10 mouse cellular contexts compared by ENCODE assay signal in the genomic region with DNA sequence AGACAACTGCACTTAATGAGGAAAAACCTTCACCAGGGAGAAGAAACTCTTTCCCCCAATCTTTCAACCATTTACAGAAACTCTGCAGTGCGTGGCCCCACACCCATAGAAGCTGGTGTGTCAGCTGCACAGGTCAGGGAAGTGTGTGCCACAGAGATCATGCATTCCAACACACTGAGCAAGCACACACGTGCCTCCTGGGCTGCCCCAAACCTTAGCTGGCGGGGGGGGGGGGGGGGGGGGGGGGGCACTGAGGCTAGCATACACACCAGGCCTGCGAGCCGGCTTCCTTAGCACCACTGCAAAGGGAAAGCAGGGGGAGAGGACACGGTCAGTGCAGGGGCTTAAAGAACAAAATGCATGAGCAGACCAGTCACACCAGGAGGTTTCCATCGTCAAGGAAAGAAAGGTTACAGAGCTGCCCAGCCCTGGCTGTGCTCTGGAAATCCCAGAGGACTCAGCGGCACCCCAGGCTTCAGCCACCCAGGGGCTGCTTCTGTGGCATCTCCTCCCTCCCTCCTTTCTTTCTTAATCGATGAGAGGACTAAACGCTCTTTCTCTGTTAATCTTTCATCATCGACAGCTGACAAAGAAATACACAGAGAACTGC. TPM values are rescaled to one million over a fixed set of nuclear protein-coding genes. Genes with fewer than 3 reads are reported as not detected.
DNase-seq lines count a peak whose midpoint lies in the region; ATAC-seq and TF ChIP-seq lines count a peak whose summit lies in the region.
"Had no signal": no experiment of that assay in that cellular context is flagged by ENCODE, and none has a peak within 500 bp of the region (broad histone marks: within the 10 kb centered on the region; RNA-seq: fewer than 3 reads in every experiment).

No protein-coding gene starts in this region.

- DNase-seq in limb, embryonic 10.5 days (ENCODE audit: low spot score), result no peak
- peak; percentile 29 for DNase-seq in heart, postnatal 4 days
- no peak for DNase-seq in midbrain, postnatal 0 days (ENCODE audit: low spot score)
- DNase-seq in gastrocnemius, postnatal 14 days, result no peak
- DNase-seq in spleen, postnatal 10 days (ENCODE audit: low spot score in 2 of 2), result no peak
- no peak for DNase-seq in cerebellum, postnatal 25 days
- DNase-seq: cerebellum, adult 9-11 months; thymus, postnatal 36 days had no signal

- no peak overlapping the region for H3K4me3 ChIP-seq in limb, embryonic 12.5 days (replicated peaks)
- H3K4me3 ChIP-seq in limb, embryonic 10.5 days, result no peak overlapping the region
- no peak overlapping the region for H3K4me3 ChIP-seq in embryonic facial prominence, embryonic 12.5 days
- H3K4me3 ChIP-seq in midbrain, postnatal 0 days (ENCODE audit: low read depth, low read length), result no peak overlapping the region

- ATAC-seq in limb, embryonic 12.5 days (ENCODE audit: insufficient number of reproducible peaks, insufficient read depth, low FRiP score, low TSS enrichment, low read depth), result no peak
- peak; percentile 35; the same call in 1 of the 2 replicates for ATAC-seq in embryonic facial prominence, embryonic 12.5 days (ENCODE audit: insufficient number of reproducible peaks, insufficient read depth, low FRiP score, low TSS enrichment)
- ATAC-seq in midbrain, postnatal 0 days (ENCODE audit: low FRiP score), result no peak

- no peak for TF ChIP-seq CTCF in midbrain, postnatal 0 days (IDR thresholded peaks at IDR 0.05)

- WGBS in limb, embryonic 12.5 days, result 37% methylated on average over 8 of the region's 11 CpGs
- 47% methylated on average over 8 of the region's 11 CpGs for WGBS in limb, embryonic 10.5 days
- WGBS in embryonic facial prominence, embryonic 12.5 days, result 23% methylated on average over 10 of the region's 11 CpGs
- 18% methylated on average over 9 of the region's 11 CpGs for WGBS in midbrain, postnatal 0 days

- 0 out of 2 replicates have a peak overlapping the region, but pooled peaks have one; percentile 7 for H3K27ac ChIP-seq in limb, embryonic 12.5 days
- H3K27ac ChIP-seq in limb, embryonic 10.5 days, result no peak overlapping the region
- H3K27ac ChIP-seq in embryonic facial prominence, embryonic 12.5 days, result 0 out of 2 replicates have a peak overlapping the region, but pooled peaks have one; percentile 23
- H3K27ac ChIP-seq in midbrain, postnatal 0 days (ENCODE audit: low read depth, low read length), result no peak overlapping the region

- H3K4me1 ChIP-seq in limb, embryonic 12.5 days (replicated peaks), result peaks cover 44% of the 10 kb centered on the region
- peaks cover 37% of the 10 kb centered on the region for H3K4me1 ChIP-seq in limb, embryonic 10.5 days
- H3K4me1 ChIP-seq in embryonic facial prominence, embryonic 12.5 days, result peaks cover 42% of the 10 kb centered on the region
- H3K4me1 ChIP-seq in midbrain, postnatal 0 days (ENCODE audit: insufficient read depth, low read length), result no peaks in the 10 kb centered on the region

- peaks cover 4% of the 10 kb centered on the region; the same call in 1 of the 2 replicates for H3K36me3 ChIP-seq in limb, embryonic 12.5 days
- H3K36me3 ChIP-seq in limb, embryonic 10.5 days, result peaks cover 26% of the 10 kb centered on the region
- H3K36me3 ChIP-seq in embryonic facial prominence, embryonic 12.5 days, result 0 out of 2 replicates have a peak, but pooled peaks cover 3% of the 10 kb centered on the region
- no peaks in the 10 kb centered on the region for H3K36me3 ChIP-seq in midbrain, postnatal 0 days (ENCODE audit: insufficient read depth, low read length)

- H3K27me3 ChIP-seq in limb, embryonic 12.5 days, result no peaks in the 10 kb centered on the region
- no peaks in the 10 kb centered on the region for H3K27me3 ChIP-seq in limb, embryonic 10.5 days (ENCODE audit: low read depth, poor library complexity, severe bottlenecking)
- H3K27me3 ChIP-seq in embryonic facial prominence, embryonic 12.5 days, result no peaks in the 10 kb centered on the region
- no peaks in the 10 kb centered on the region for H3K27me3 ChIP-seq in midbrain, postnatal 0 days (ENCODE audit: insufficient read depth, low read length)

- H3K9me3 ChIP-seq in limb, embryonic 12.5 days, result no peaks in the 10 kb centered on the region
- H3K9me3 ChIP-seq in limb, embryonic 10.5 days (replicated peaks), result no peaks in the 10 kb centered on the region
- H3K9me3 ChIP-seq in embryonic facial prominence, embryonic 12.5 days, result no peaks in the 10 kb centered on the region
- no peaks in the 10 kb centered on the region for H3K9me3 ChIP-seq in midbrain, postnatal 0 days (ENCODE audit: low read length)

- intact Hi-C loops in gastrocnemius, postnatal 14 days (cut with DNase I; ENCODE audit: low total_unique reads), result no loop called here

- H3K9ac ChIP-seq in limb, embryonic 12.5 days (replicated peaks), result no peak overlapping the region
- no peak overlapping the region for H3K9ac ChIP-seq in embryonic facial prominence, embryonic 12.5 days
- H3K9ac ChIP-seq in midbrain, postnatal 0 days (replicated peaks; ENCODE audit: low read length, poor library complexity, severe bottlenecking), result 0 out of 2 replicates have a peak overlapping the region, but pooled peaks have one; percentile 13

- no peak overlapping the region for H3K4me2 ChIP-seq in limb, embryonic 12.5 days
- 0 out of 2 replicates have a peak overlapping the region, but pooled peaks have one; percentile 9 for H3K4me2 ChIP-seq in embryonic facial prominence, embryonic 12.5 days (replicated peaks)
- H3K4me2 ChIP-seq in midbrain, postnatal 0 days (ENCODE audit: low read depth, low read length, poor library complexity, severe bottlenecking), result no peak overlapping the region

RNA-seq across cellular contexts. Expression of a gene that starts 11.3 kb away (rescaled TPM):
- 144 and 157 TPM in 2 replicates for polyA plus RNA-seq in limb, embryonic 12.5 days (2016; fragmentation: Nextera tagmentation; extraction: Ambion mirVana)
- polyA plus RNA-seq in limb, embryonic 10.5 days (2016; fragmentation: Nextera tagmentation; extraction: Ambion mirVana), result 203 and 204 TPM in 2 replicates
- polyA plus RNA-seq in embryonic facial prominence, embryonic 12.5 days (2016; fragmentation: Nextera tagmentation; extraction: Ambion mirVana), result 128 and 132 TPM in 2 replicates
- 10 to 100 TPM; 23.9 to 24.8 TPM for total RNA-seq in heart, postnatal 4 days (2021)
- 7.7 and 8.7 TPM in 2 replicates for total RNA-seq in midbrain, postnatal 0 days (2014; rRNA removed)
- polyA plus RNA-seq in midbrain, postnatal 0 days (2015; fragmentation: Nextera tagmentation; extraction: Ambion mirVana), result 4.4 and 5.5 TPM in 2 replicates
- total RNA-seq in gastrocnemius, postnatal 14 days (2021), result 1 to 10 TPM; 4.7 to 6.9 TPM

Comparison
In these comparisons a context has a peak if more than half of its experiments do, and no peak if none do; other contexts are left out.
1. H3K27ac ChIP-seq: peak in limb, embryonic 12.5 days (single experiment) and embryonic facial prominence, embryonic 12.5 days (single experiment); none in limb, embryonic 10.5 days (single experiment) and midbrain, postnatal 0 days (single experiment).
2. RNA of a gene that starts 11.3 kb away (polyA plus RNA-seq): 203 to 204 TPM in limb, embryonic 10.5 days, 144 to 157 TPM in limb, embryonic 12.5 days and 128 to 132 TPM in embryonic facial prominence, embryonic 12.5 days; 4.4 to 5.5 TPM in midbrain, postnatal 0 days; every median in the first group is over 10 times any median in the second.